Mouse (Mus musculus) brain, embryonic 18.5 days (tissue): ENCODE data around the gene Nup93.

Experiments
- DNase-seq: peaks from one replicate; pipeline ENCODE4 v3.0.0-alpha.2; 2012; ENCODE audit warnings: low read depth, low spot score

Nup93 gene

DNA sequence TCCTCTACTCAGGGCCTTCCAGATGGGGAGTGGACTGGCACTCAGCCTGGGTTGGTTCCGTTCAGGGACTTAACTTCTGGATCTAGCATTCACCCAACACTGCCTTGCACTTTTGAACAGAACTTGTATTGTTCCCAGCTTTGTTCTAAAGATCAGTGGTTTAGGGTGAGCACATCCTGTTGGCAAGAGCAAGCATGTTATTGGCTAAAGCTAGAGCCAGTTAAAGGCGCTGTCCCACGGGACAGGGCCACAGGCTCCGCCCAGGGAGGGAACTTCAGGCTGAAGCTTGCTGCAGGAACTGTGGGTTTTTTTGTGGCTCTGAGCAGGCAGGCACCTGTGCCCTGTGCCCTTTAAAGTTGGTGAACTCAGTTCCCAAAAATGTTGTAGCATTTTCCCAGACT lies 148.9 kb downstream of the Nup93 start:
- no peak for DNase-seq

DNA sequence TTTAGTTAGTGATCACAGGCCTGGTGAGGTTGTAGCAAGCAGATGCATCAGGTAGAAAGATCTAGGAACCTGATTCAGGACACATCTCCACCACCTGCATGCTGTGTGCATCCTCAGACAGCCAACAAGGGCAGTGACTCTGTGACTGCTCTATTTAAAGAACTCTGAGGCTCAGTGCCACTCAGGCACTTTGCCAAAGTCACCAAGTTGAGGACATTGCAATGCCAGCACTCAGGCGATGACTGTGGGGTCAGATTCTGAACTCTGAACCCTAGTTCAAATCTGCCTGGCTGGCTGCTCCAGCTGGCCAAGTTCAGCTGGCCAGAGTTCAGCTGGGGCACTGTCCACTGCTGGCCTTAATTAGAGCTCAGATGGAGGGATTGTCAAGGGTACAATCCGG lies 149.5 kb downstream of the Nup93 start:
- DNase-seq = no peak

DNA sequence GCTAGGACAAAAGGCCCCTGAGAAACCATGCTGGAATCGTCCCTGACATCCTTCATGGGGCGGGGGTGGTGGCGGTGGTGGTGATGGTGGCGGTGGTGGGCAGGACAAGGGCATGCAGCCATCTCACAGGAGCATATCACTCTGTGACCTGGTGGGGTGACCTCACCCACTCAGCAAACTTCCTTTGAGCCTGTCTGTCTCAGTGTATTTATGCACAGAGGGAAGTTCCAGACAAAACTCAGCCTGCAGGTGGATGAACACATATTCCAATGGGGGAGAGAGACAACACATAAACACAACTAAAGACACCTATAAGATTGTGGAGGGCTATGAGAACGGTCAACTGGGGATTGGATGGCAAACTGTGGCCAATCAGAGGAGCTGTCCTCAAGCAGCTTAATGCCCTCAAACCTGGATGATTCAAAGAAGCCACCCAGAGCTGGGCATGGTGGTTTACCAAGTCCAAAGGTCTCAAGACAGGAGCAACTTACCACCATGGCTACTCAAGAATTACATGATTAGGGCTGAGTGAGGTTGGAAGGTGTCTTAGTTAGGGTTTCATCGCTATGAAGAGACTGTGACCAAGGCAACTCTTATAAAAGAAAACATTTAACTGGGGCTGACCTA lies 150.4 kb downstream of the Nup93 start:
- no peak for DNase-seq

DNA sequence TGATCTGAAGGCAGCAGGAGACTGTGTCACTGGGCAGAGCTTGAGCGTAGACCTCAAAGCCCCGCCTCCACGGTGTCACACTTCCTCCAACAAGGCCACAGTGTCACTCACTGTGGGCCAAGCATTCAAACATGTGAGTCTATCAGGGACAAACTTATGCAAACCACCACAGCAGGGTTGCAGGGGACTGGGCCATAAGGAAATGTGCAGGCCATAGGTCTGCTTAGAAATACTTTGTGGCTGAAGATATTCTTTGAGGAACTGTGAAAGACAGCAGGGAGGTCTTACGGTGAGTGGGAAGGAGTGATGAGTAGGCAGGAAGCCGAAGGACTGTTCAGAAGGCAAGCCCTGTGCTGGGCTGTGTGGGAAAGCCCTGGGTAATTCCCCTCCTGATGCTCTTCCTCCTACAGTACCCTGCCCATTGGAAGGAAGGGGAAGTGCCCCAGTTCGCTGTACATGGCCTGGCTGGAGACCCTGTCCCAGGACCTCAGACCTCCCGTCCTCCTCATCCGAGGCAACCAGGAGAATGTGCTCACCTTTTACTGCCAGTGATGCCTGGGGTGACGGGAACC lies 151.1 kb downstream of the Nup93 start:
- no peak for DNase-seq
